Mouse (Mus musculus) megakaryocyte, adult 5-6 weeks (primary cell): ENCODE measurements around the gene Yipf7. TPM values are rescaled to one million over a fixed set of nuclear protein-coding genes. Genes with fewer than 3 reads are reported as not detected.

Source experiments
- ATAC-seq: 2 replicates; pipeline ENCODE4 v1.8.0; 2016; ENCODE audit warnings: mild to moderate bottlenecking, inconsistent platforms; ENCODE audit not compliant: poor library complexity, severe bottlenecking
- total RNA-seq, 2 experiments: library from RNA; stranded (forward) in 1 of 2; stranded (reverse) in 1 of 2; fragments of 153-499, 151-499 nt in 1 of 2; fragments of 221-1000, 200-1000 nt in 1 of 2; gene quantifications; 2 replicates each; pipeline versions ENCODE4 v1.2.3 to v1.2.4; 2015 to 2017

Gene Yipf7
- total RNA-seq (2015) (not detected in 2 replicates), total RNA-seq (2017) (not detected in 2 replicates)

DNA sequence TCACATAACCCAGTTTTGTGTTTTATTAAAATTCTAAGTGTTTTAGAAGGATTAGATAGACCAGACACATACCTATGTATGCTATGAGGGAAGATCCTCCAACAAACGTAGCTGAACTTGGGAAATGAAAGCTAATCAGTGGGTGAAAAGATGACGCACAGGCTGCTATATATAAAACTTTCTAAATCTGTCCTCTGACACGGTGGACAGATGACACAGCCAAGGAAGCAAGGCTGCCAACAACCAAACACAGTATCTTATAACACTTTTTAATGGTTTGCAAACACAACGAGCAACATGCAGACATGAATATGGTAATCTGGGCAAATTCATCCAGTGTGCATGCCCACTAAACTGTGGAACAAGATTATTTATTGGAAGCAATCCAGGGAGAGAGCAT, at the start of gene Yipf7:
Gene Yipf7 (minus strand): TSS at position 160 of the 400 bp plus-strand sequence.
- no peak for ATAC-seq

- peak; percentile 96 for ATAC-seq
Measured at GRCm38 (mm10) chr5:69591640-69592461, 49.4 kb upstream of the Yipf7 start, which contains the start of gene Gnpda2. Gene Gnpda2, minus strand, starts transcription at chr5:69592340.

DNA sequence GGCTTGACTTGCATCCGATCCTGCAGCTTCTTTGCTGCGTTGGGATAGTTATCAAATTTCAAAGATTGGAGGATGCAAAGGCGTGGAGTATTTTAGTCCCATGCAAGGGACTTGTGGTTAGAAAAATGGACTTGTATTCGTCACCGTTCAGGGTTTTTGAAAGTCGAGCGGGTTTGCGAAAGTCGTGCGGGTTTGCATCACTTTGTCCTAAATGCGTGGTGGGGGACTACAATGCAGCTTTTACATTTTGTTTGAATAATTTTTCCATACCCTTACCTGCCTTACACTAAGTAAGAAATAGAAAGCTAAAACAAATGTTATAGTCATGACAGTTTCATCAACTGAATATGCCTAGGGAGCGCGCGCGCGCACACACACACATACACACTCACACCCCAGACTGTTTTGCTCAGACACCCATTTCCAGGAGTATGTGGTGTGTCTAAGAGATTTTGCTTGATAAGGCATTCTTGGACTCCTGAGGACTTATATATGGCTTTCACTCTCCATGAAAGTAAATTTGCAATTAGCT, 15.0 kb upstream of the Yipf7 start:
- ATAC-seq = peak; percentile 36; the same call in 1 of the 2 replicates

GRCm38 (mm10) chr5:69556628-69557403, 14.4 kb upstream of the Yipf7 start, which contains the start of gene Guf1:
Gene Guf1, plus strand, starts transcription at chr5:69556923.
- ATAC-seq = peak; percentile 95

GRCm38 (mm10) chr5:69541680-69542079, 768 bp downstream of the Yipf7 start:
- no peak for ATAC-seq

DNA sequence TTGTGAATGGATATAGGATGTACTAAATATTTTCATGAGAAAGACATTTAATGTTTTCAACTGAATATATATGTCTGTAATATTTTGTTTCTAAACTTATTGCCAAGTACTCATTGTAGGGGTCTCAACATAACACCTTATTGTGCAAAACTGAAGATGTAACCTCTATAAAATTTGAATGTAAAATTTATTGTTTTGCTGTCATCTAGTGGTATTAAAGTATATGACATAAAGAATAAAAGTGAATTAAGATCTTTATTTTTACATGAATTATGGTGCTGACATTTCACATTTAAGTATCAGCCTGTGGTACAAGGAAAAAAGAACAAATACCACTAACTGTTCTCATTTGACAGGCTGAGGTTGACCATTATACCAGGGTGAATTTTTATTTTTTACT, 18.5 kb downstream of the Yipf7 start:
- no peak for ATAC-seq

GRCm38 (mm10) chr5:69522064-69522463, 20.4 kb downstream of the Yipf7 start:
- peak; percentile 33; the same call in 1 of the 2 replicates for ATAC-seq

GRCm38 (mm10) chr5:69520661-69521278, 21.7 kb downstream of the Yipf7 start:
- 0 out of 2 replicates have a peak, but pooled peaks have one; percentile 59 for ATAC-seq

DNA sequence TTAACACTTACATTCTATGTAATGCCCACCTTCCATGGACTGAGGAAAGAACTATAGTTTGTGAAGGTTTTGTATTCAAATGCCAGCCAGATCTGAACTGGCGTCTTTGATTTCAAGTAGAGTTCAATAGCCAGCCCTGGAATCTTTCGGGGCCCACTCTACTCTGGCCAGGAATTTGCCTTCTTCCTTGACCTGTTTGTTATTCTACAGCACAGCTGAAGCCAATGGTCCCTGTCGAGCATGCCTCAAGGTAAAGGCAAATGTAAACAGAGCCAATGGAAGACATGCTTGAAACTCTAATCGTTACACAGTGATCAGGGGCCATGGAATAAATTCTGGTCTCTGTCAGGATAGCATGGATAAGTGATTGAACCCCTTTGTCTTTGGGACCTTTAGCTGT, 30.2 kb downstream of the Yipf7 start:
- ATAC-seq = no peak

DNA sequence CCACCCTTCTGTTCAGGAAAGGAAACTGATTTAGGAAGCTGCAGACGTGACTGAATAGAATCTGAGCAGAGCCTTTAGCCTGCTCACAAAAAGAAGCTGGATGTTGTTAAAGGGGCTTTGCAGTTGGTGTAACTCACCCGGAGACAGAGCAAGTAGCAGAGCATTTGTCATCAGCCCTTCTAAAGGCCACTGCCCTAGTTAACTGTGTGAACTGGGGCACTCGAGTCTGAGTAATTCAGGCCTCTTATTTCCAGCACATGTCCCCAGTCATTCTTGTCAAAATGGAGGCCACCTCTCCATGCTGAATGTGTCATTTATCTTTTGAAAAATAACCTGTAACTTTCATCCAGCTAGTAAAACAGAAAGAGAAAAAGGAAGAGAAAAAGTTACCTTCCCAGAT, 30.8 kb downstream of the Yipf7 start:
- no peak for ATAC-seq

DNA sequence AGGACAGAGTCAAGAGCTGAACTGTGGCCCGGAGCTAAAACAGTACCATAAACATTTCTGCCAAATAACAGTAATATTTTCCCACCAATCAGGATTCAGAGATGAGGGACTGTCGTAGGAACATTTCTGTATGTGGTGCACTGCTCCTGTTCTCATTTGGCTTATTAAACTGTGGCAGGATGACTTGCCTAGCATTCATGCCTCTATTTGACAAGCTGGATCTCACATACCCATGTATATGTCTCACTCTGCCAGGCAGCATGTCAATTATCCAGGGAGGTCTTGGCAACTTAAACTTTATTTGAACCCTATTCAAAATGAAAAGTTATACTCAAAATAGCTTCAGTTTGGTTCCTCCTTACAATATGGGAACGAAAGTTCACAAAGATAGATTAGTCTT, 35.4 kb downstream of the Yipf7 start:
- no peak for ATAC-seq

DNA sequence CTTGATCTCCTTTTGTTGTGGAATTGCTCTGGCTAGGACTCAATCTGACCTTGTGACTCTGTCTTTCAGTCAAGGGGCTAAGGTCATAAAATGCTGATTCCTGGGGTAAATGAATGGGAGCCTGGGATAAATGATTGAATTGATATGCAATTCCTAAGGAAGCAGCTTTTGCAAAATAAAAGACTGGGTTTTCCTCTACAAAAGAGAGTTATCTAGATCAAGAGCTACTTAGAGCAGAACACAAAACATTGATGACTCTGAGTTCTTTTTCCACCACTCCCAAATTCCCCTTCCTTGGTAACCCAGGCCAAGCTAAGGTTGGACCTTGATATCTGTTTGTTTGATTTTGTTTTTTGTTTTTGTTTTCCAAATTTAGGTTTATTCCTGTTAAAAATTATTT, 53.4 kb downstream of the Yipf7 start:
- no peak for ATAC-seq

DNA sequence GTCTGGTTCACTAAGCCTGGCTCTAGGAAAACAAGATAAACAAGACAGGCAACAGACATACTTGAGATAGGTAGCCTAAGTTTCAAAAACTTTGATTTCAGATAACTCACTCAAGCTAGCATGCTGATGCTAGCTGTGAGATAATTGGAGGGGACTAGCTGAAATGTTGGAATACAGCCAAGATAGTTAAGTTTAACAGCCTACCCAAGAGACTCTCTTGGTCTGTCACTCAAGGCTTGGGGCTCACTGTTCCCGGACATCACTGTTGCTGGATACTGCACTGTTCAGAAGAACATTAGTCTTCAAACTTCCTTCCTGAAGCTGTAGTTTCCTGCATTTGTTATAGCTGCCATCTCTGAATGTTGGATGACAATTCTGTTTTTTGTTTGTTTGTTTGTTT, 74.9 kb downstream of the Yipf7 start:
- no peak for ATAC-seq

Other genes with a start within 250 kb of the Yipf7 start
- gene Kctd8, start 201.0 kb downstream of the Yipf7 start, total RNA-seq (2015) = not detected in 2 replicates
- gene Kctd8, start 201.0 kb downstream of the Yipf7 start, total RNA-seq (2017) = not detected in 2 replicates
- gene Guf1, start 14.3 kb upstream of the Yipf7 start, total RNA-seq (2015) = 11.0 and 12.0 TPM in 2 replicates
- 17.0 and 17.4 TPM in 2 replicates for gene Guf1, start 14.3 kb upstream of the Yipf7 start, total RNA-seq (2017)
- gene Gnpda2, start 49.7 kb upstream of the Yipf7 start, total RNA-seq (2015) = 13.3 and 17.3 TPM in 2 replicates
- 10.9 and 11.4 TPM in 2 replicates for gene Gnpda2, start 49.7 kb upstream of the Yipf7 start, total RNA-seq (2017)